Mouse (Mus musculus) thymus, postnatal 14 days (tissue): Measurements from ENCODE around the gene Hirip3.

ENCODE experiments used
- DNase-seq: peaks from one replicate; pipeline ENCODE4 v3.0.0; 2021

Hirip3 gene

GRCm38 (mm10) chr7:126861429-126862130, at the start of gene Hirip3:
Hirip3 (plus strand) TSS chr7:126861972.
- peak; percentile 95 for DNase-seq

- no peak for DNase-seq
These were observed 46.0 kb upstream of the Hirip3 start for GRCm38 (mm10) chr7:126815726-126816222.

- DNase-seq, result no peak
These were observed 45.3 kb upstream of the Hirip3 start for GRCm38 (mm10) chr7:126816494-126816893.

GRCm38 (mm10) chr7:126817595-126817994, 44.2 kb upstream of the Hirip3 start:
- DNase-seq, result no peak

- DNase-seq, result no peak
These were observed 43.0 kb upstream of the Hirip3 start for GRCm38 (mm10) chr7:126818818-126819217.

- DNase-seq, result peak; percentile 80
These were observed 39.8 kb upstream of the Hirip3 start for GRCm38 (mm10) chr7:126821835-126822511.

GRCm38 (mm10) chr7:126822741-126823140, 39.0 kb upstream of the Hirip3 start:
- DNase-seq, result no peak

- DNase-seq, result no peak
These were observed 38.5 kb upstream of the Hirip3 start for GRCm38 (mm10) chr7:126823202-126823711.

GRCm38 (mm10) chr7:126823940-126824339, 37.8 kb upstream of the Hirip3 start:
- DNase-seq, result no peak

- peak; percentile 39 for DNase-seq
These were observed 36.4 kb upstream of the Hirip3 start for GRCm38 (mm10) chr7:126825403-126825802.

GRCm38 (mm10) chr7:126825952-126826351, 35.8 kb upstream of the Hirip3 start:
- no peak for DNase-seq

- no peak for DNase-seq
These were observed 30.2 kb upstream of the Hirip3 start, which contains the start of gene 4930451I11Rik for GRCm38 (mm10) chr7:126831539-126831938. 4930451I11Rik (minus strand) TSS chr7:126831639.

- peak; percentile 87 for DNase-seq
These were observed 29.7 kb upstream of the Hirip3 start for GRCm38 (mm10) chr7:126832036-126832598.

- DNase-seq, result no peak
These were observed 28.5 kb upstream of the Hirip3 start for GRCm38 (mm10) chr7:126833294-126833693.

- DNase-seq, result no peak
These were observed 18.5 kb upstream of the Hirip3 start for GRCm38 (mm10) chr7:126843276-126843675.

- DNase-seq, result no peak
These were observed 16.3 kb upstream of the Hirip3 start for GRCm38 (mm10) chr7:126845516-126845915.

GRCm38 (mm10) chr7:126847116-126847420, 14.7 kb upstream of the Hirip3 start, which contains the start of gene Doc2a:
Doc2a (plus strand) TSS chr7:126847416.
- DNase-seq, result no peak

- no peak for DNase-seq
These were observed 14.1 kb upstream of the Hirip3 start for GRCm38 (mm10) chr7:126847421-126848398.

GRCm38 (mm10) chr7:126848794-126849193, 13.0 kb upstream of the Hirip3 start:
- DNase-seq, result no peak

- DNase-seq, result no peak
These were observed 11.6 kb upstream of the Hirip3 start for GRCm38 (mm10) chr7:126850161-126850560.

GRCm38 (mm10) chr7:126851192-126851591, 10.6 kb upstream of the Hirip3 start:
- no peak for DNase-seq

GRCm38 (mm10) chr7:126853454-126853853, 8.3 kb upstream of the Hirip3 start:
- DNase-seq, result no peak
